Comparison of ENCODE assay signal across 8 mouse cellular contexts in the genomic region with DNA sequence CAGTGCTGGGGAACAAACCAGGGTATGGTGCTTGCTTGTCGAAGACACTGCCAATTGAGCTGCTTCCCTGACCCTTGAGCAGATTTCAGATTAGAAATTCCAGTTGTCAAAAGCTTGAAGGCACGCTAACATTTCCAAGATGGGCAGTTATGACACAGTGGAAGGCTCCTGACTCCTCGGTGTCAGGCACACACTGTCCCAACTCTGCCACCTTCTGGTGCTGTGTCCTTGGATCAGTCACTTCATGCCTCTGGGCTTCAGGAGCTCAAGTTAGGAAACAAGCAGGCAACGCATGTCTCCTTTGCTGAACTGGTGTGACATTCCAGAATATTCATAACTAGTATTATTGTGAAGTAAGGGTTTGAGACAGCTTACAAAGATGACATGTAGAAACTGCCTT. TPM values are rescaled to one million over a fixed set of nuclear protein-coding genes. Genes with fewer than 3 reads are reported as not detected.
DNase-seq lines count a peak whose midpoint lies in the region; ATAC-seq and TF ChIP-seq lines count a peak whose summit lies in the region.

No protein-coding gene starts in this region.

- TF ChIP-seq EP300 in heart, adult 2 months (IDR thresholded peaks at IDR 0.05; ENCODE audit: insufficient read depth, low read depth, low read length), result 0 out of 2 replicates have a peak, but pooled peaks have one; percentile 51

- H3K79me2 ChIP-seq in heart, adult 2 months (replicated peaks; ENCODE audit: control insufficient read depth, insufficient read depth, low read length), result no peaks in the 10 kb centered on the region
- no peaks in the 10 kb centered on the region for H3K79me2 ChIP-seq in C2C12 (ENCODE audit: control insufficient read depth, insufficient read depth)

- no peak overlapping the region for H3K4me2 ChIP-seq in liver, embryonic 16.5 days (ENCODE audit: low read depth, low read length)
- no peak overlapping the region for H3K4me2 ChIP-seq in midbrain, embryonic 16.5 days (ENCODE audit: low read length)

- intact Hi-C loops in heart, adult 2 months (cut with DNase I), result loop anchor here (2.0 to 10.0 kb wide), 3 partner anchors 111 to 247 kb away; partner anchors contain the start of gene Sdc1
- intact Hi-C loops in heart, postnatal 25 days (cut with DNase I), result loop anchor here (2.0 to 10.0 kb wide), 4 partner anchors 111 to 567 kb away; partner anchors contain the start of genes Hs1bp3 and Sdc1

- H3K79me3 ChIP-seq in C2C12 (ENCODE audit: low read depth), result no peaks in the 10 kb centered on the region

- peaks cover 9% of the 10 kb centered on the region for H3K4me1 ChIP-seq in heart, adult 2 months (ENCODE audit: control insufficient read depth, insufficient read depth, low read length)
- H3K4me1 ChIP-seq in liver, embryonic 16.5 days (ENCODE audit: control insufficient read depth, low read depth, low read length), result peaks cover 6% of the 10 kb centered on the region
- no peaks in the 10 kb centered on the region for H3K4me1 ChIP-seq in midbrain, embryonic 16.5 days (ENCODE audit: control insufficient read depth, insufficient read depth, low read length)

- H3K36me3 ChIP-seq in heart, adult 2 months (ENCODE audit: control insufficient read depth, insufficient read depth, low read length), result no peaks in the 10 kb centered on the region
- H3K36me3 ChIP-seq in C2C12 (ENCODE audit: control insufficient read depth, insufficient read depth), result no peaks in the 10 kb centered on the region
- no peaks in the 10 kb centered on the region for H3K36me3 ChIP-seq in liver, embryonic 16.5 days (ENCODE audit: control insufficient read depth, insufficient read depth)
- H3K36me3 ChIP-seq in midbrain, embryonic 16.5 days (ENCODE audit: control insufficient read depth, insufficient read depth, low read length), result no peaks in the 10 kb centered on the region

- no peak for TF ChIP-seq POLR2A in heart, adult 2 months (IDR thresholded peaks at IDR 0.05; ENCODE audit: insufficient read depth, low read depth, low read length)

- peak in 1 of 2 experiments; percentile 41 for DNase-seq in heart, adult 2 months
- DNase-seq in heart, postnatal 25 days (ENCODE audit: low spot score), result no peak
- DNase-seq in cerebellum, postnatal 14 days, result peak; percentile 46 to 59
- no peak for DNase-seq in layer of hippocampus, postnatal 36 days
- DNase-seq in right cerebral cortex, postnatal 36 days (ENCODE audit: low spot score in 2 of 2), result no peak

- peak; percentile 76 for TF ChIP-seq CTCF in heart, adult 2 months (IDR thresholded peaks at IDR 0.05)
- TF ChIP-seq CTCF in C2C12 (IDR thresholded peaks at IDR 0.05; ENCODE audit: control insufficient read depth, insufficient read depth, insufficient read length), result peak; percentile 75

- H3K27me3 ChIP-seq in heart, adult 2 months (ENCODE audit: control insufficient read depth, insufficient read depth, low read length), result no peaks in the 10 kb centered on the region
- H3K27me3 ChIP-seq in C2C12 (ENCODE audit: control insufficient read depth, insufficient read depth, insufficient read length), result no peaks in the 10 kb centered on the region
- no peaks in the 10 kb centered on the region for H3K27me3 ChIP-seq in liver, embryonic 16.5 days (ENCODE audit: control insufficient read depth, insufficient read depth, low read depth, low read length)
- H3K27me3 ChIP-seq in midbrain, embryonic 16.5 days (ENCODE audit: control insufficient read depth, insufficient read depth, low read depth, low read length), result no peaks in the 10 kb centered on the region

- no peaks in the 10 kb centered on the region for H3K9me3 ChIP-seq in liver, embryonic 16.5 days (replicated peaks; ENCODE audit: control insufficient read depth, low read length)
- H3K9me3 ChIP-seq in midbrain, embryonic 16.5 days (replicated peaks; ENCODE audit: control insufficient read depth, low read length, poor library complexity, severe bottlenecking), result no peaks in the 10 kb centered on the region

- 31% methylated on average over 4 of the region's 4 CpGs for WGBS in heart, adult 2 months
- 38% methylated on average over 4 of the region's 4 CpGs for WGBS in liver, embryonic 16.5 days (ENCODE audit: insufficient replicate concordance)
- 69% methylated on average over 4 of the region's 4 CpGs for WGBS in midbrain, embryonic 16.5 days

- no peak for ATAC-seq in liver, embryonic 16.5 days (ENCODE audit: low read depth)
- ATAC-seq in midbrain, embryonic 16.5 days, result no peak

- H3K27ac ChIP-seq in heart, adult 2 months, result no peak overlapping the region
- H3K27ac ChIP-seq in liver, embryonic 16.5 days (ENCODE audit: low read length), result peak overlapping the region; percentile 54
- no peak overlapping the region for H3K27ac ChIP-seq in midbrain, embryonic 16.5 days (ENCODE audit: low read length)

- no peak overlapping the region for H3K4me3 ChIP-seq in heart, adult 2 months
- H3K4me3 ChIP-seq in C2C12 (ENCODE audit: insufficient read depth, poor library complexity, severe bottlenecking), result no peak overlapping the region
- H3K4me3 ChIP-seq in liver, embryonic 16.5 days (ENCODE audit: low read depth, low read length), result no peak overlapping the region
- H3K4me3 ChIP-seq in midbrain, embryonic 16.5 days (ENCODE audit: low read depth, low read length), result no peak overlapping the region

- H3K9ac ChIP-seq in heart, adult 2 months (ENCODE audit: low read depth, low read length), result no peak overlapping the region
- H3K9ac ChIP-seq in liver, embryonic 16.5 days (ENCODE audit: low read depth, low read length), result no peak overlapping the region
- no peak overlapping the region for H3K9ac ChIP-seq in midbrain, embryonic 16.5 days (ENCODE audit: low read depth, low read length)

- H3ac ChIP-seq in C2C12 (ENCODE audit: control insufficient read depth, insufficient read length, low read depth), result no peak overlapping the region

TF ChIP-seq in C2C12, 6 proteins besides CTCF, POLR2A, EP300 and RAD21:
- TF ChIP-seq CEBPB (IDR thresholded peaks at IDR 0.05; ENCODE audit: low read depth), result no peak

RNA-seq across cellular contexts. Expression of gene Laptm4a, which starts 39.7 kb away (rescaled TPM):
- total RNA-seq in heart, adult 2 months (2021), result 100 to 1,000 TPM; 366 to 372 TPM
- polyA plus RNA-seq in heart, adult 2 months (2012; rRNA removed), result 314 and 519 TPM in 2 replicates
- total RNA-seq in heart, postnatal 25 days (2021), result 100 to 1,000 TPM; 332 to 350 TPM
- 253 TPM for polyA plus RNA-seq in C2C12 (2012; fragmentation: generic; extraction: Trizol)
- polyA plus RNA-seq in liver, embryonic 16.5 days (2015; fragmentation: Nextera tagmentation; extraction: Ambion mirVana), result 71.2 and 72.0 TPM in 2 replicates
- polyA plus RNA-seq in midbrain, embryonic 16.5 days (2015; fragmentation: Nextera tagmentation; extraction: Ambion mirVana), result 190 and 201 TPM in 2 replicates
- total RNA-seq in layer of hippocampus, postnatal 36 days (2021), result 100 to 1,000 TPM; 211 to 225 TPM

Comparison
In these comparisons a context has a peak if more than half of its experiments do, and no peak if none do; other contexts are left out.
1. DNase-seq: peak in cerebellum, postnatal 14 days (2 of 2); none in heart, postnatal 25 days (single experiment), layer of hippocampus, postnatal 36 days (0 of 2) and right cerebral cortex, postnatal 36 days (0 of 2).